Mouse (Mus musculus): ENCODE data around the gene Alx1.

- no peak for TF ChIP-seq POLR2A (IDR thresholded peaks at IDR 0.05; ENCODE audit: low read depth, low read length)
- no peak for TF ChIP-seq CTCF (IDR thresholded peaks at IDR 0.05; ENCODE audit: extremely low read depth, insufficient read length, insufficient replicate concordance, low read depth, low read length)
Measured at GRCm38 (mm10) chr10:102975106-102975505, 54.9 kb downstream of the Alx1 start.
